Mouse (Mus musculus) bone marrow, adult 2 months (tissue): Measurements from ENCODE around the gene Sptssb.

ENCODE experiments used
- CTCF ChIP-seq: fragments of 200-500 bp; IDR thresholded peaks from 2 replicates; pipeline ENCODE4 v1.5.1; 2011; ENCODE audit warnings: low read length, control low read depth; ENCODE audit not compliant: control insufficient read depth, insufficient read depth
- POLR2A ChIP-seq: fragments of 200-500 bp; IDR thresholded peaks from 2 replicates; pipeline ENCODE4 v1.6.1; 2011; ENCODE audit warnings: low read depth, mild to moderate bottlenecking, control low read depth, low read length, borderline replicate concordance; ENCODE audit not compliant: control insufficient read depth

DNA sequence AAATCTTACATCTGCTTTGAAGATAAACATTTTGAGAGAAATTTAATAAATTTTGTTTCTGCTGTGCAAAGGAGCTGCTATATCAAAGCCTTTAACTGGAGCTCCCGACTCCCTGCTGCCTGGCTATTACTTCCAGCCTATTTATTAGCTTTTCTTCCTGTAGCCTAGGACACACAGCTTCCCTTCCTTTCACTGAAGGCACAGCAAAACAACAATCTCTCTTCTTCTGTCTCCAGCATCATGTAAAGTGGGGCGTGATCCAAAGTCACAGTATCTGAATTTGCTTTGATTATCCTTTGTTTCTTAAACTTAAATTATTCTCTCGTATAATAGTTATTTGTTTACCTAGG, 39.9 kb downstream of the Sptssb start:
- TF ChIP-seq POLR2A (no peak), CTCF (no peak)
